Mouse (Mus musculus): ENCODE results near the gene Srp68. TPM values are rescaled to one million over a fixed set of nuclear protein-coding genes. Genes with fewer than 3 reads are reported as not detected.

Srp68 gene
- polyA plus RNA-seq, 1 experiment from 2014 or later = 53.2 TPM

DNA sequence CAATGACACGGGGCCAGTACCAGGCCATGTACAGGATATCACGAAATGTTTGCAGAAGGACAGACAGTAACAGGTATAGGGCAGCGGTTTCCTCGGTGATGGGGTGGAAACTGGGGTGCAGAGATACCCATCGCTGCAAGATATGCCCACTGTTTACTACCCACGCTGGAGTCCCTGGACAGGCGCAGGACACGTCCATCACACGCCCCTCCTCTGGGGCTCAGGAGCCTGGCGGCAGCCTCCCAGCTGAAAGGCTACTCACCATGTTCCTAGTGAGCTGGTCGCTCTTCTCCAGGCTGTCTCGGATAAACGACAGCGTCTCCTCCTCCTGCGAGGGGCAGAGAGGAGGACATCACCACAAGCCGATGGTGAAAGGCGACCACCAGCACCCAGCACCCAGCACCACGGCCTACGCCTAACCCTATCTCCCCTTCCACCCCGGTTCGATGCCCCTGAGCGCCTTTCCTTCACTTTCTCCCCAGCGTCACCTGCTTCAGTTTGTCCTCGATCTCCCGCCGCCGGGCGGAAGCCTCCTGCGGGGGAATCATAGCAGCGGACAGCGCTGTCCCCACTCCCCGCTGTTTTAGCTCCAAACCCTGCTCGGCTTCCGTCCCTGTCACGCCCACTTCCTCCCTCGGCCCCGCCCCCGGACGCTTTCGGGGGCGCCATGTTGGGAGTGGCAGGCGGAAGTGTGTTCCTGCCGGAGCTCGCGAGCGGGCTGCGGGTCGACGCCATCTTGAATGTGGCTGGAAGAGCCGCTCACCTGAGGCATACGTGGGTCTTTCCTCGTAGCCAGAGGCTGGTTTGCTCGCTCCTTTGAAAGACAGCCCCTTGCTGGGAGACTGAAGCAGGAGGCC lies 32.3 kb upstream of the Srp68 start:
- H3K27me3 ChIP-seq (replicated peaks; ENCODE audit: control insufficient read depth, insufficient read depth, low read length) = no peaks in the 10 kb centered on the region
- H3K9ac ChIP-seq (ENCODE audit: low read length) = peak overlapping the region; percentile 85
- H3K4me1 ChIP-seq (ENCODE audit: control insufficient read depth, insufficient read depth, low read length) = peaks cover 9% of the 10 kb centered on the region; the same call in 1 of the 2 replicates
- H3K4me3 ChIP-seq (ENCODE audit: low read depth, low read length) = peak overlapping the region; percentile 74
- H3K27ac ChIP-seq (ENCODE audit: low read depth, low read length) = peak overlapping the region; percentile 14; the same call in 1 of the 2 replicates
- ATAC-seq (peak; percentile 96), DNase-seq (ENCODE audit: low spot score) (peak; percentile 96)
- peak overlapping the region; percentile 90 for H3K4me2 ChIP-seq (ENCODE audit: low read length)
- no peaks in the 10 kb centered on the region for H3K9me3 ChIP-seq (replicated peaks; ENCODE audit: control insufficient read depth, low read length)
- 2% methylated on average over 50 of the region's 53 CpGs for WGBS
- peaks cover 38% of the 10 kb centered on the region for H3K36me3 ChIP-seq (ENCODE audit: control insufficient read depth, insufficient read depth, low read length)

DNA sequence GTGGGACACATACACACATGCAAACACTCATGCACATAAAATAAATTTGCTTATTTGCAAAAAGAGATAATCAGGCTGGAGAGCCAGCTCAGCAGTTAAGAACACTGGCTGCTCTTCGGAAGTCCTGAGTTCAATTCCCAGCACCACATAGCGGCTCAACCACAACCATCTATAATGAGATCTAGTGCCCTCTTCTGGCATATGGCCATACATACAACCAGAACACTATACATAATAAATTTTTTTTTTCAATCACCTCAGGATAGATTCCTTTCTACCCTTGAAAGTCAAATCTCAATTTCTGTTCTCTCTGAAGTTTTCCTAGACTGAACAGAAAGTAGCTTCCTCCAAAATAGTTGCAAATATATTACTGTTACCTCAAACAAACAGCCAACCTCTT lies 31.4 kb upstream of the Srp68 start:
- Histone ChIP-seq H3K9me3 (replicated peaks; ENCODE audit: control insufficient read depth, low read length) (no peaks in the 10 kb centered on the region), H3K4me2 (ENCODE audit: low read length) (peak overlapping the region; percentile 90), H3K36me3 (ENCODE audit: control insufficient read depth, insufficient read depth, low read length) (peaks cover 47% of the 10 kb centered on the region), H3K9ac (ENCODE audit: low read length) (no peak overlapping the region; the same call in 1 of the 2 replicates), H3K27me3 (replicated peaks; ENCODE audit: control insufficient read depth, insufficient read depth, low read length) (no peaks in the 10 kb centered on the region), H3K4me3 (ENCODE audit: low read depth, low read length) (peak overlapping the region; percentile 74), H3K4me1 (ENCODE audit: control insufficient read depth, insufficient read depth, low read length) (peaks cover 9% of the 10 kb centered on the region; the same call in 1 of the 2 replicates), H3K27ac (ENCODE audit: low read depth, low read length) (no peak overlapping the region)
- 99% methylated on average over 2 of the region's 2 CpGs for WGBS
- ATAC-seq (no peak), DNase-seq (ENCODE audit: low spot score) (no peak)

- WGBS = 86% methylated on average over 6 of the region's 6 CpGs
- Histone ChIP-seq H3K4me1 (ENCODE audit: control insufficient read depth, insufficient read depth, low read length) (no peaks in the 10 kb centered on the region), H3K27me3 (replicated peaks; ENCODE audit: control insufficient read depth, insufficient read depth, low read length) (no peaks in the 10 kb centered on the region), H3K4me2 (ENCODE audit: low read length) (no peak overlapping the region), H3K9me3 (replicated peaks; ENCODE audit: control insufficient read depth, low read length) (no peaks in the 10 kb centered on the region), H3K27ac (ENCODE audit: low read depth, low read length) (no peak overlapping the region), H3K9ac (ENCODE audit: low read length) (no peak overlapping the region), H3K4me3 (ENCODE audit: low read depth, low read length) (no peak overlapping the region), H3K36me3 (ENCODE audit: control insufficient read depth, insufficient read depth, low read length) (peaks cover 90% of the 10 kb centered on the region)
- DNase-seq (ENCODE audit: low spot score) (no peak), ATAC-seq (no peak)
Observed at GRCm38 (mm10) chr11:116298621-116299020, 24.6 kb upstream of the Srp68 start.

DNA sequence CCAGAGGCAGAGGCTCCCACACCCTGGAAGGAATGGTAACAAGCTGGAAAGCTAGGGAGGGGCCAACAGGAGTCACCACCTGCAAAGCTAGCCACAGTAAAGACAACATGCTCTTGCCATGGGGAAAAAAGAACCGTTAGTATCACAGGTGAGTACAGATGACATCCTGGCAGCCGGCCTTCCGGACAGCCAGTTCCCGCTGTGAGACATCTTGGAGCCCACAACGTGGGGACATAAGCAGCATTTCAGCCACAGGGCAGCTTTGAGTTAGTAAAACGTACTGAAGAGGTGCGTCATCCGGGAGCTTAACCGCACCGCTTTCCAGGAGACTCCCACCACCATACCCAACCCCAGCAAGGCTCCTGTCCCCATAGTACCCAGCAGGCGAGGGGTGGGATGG lies 24.2 kb upstream of the Srp68 start:
- no peak overlapping the region for H3K27ac ChIP-seq (ENCODE audit: low read depth, low read length)
- no peak for ATAC-seq
- H3K4me3 ChIP-seq (ENCODE audit: low read depth, low read length) = no peak overlapping the region
- H3K9ac ChIP-seq (ENCODE audit: low read length) = no peak overlapping the region
- H3K9me3 ChIP-seq (replicated peaks; ENCODE audit: control insufficient read depth, low read length) = no peaks in the 10 kb centered on the region
- peaks cover 88% of the 10 kb centered on the region for H3K36me3 ChIP-seq (ENCODE audit: control insufficient read depth, insufficient read depth, low read length)
- DNase-seq (ENCODE audit: low spot score) = no peak
- no peaks in the 10 kb centered on the region for H3K4me1 ChIP-seq (ENCODE audit: control insufficient read depth, insufficient read depth, low read length)
- H3K27me3 ChIP-seq (replicated peaks; ENCODE audit: control insufficient read depth, insufficient read depth, low read length) = no peaks in the 10 kb centered on the region
- no peak overlapping the region for H3K4me2 ChIP-seq (ENCODE audit: low read length)
- WGBS = 87% methylated on average over 11 of the region's 11 CpGs

DNA sequence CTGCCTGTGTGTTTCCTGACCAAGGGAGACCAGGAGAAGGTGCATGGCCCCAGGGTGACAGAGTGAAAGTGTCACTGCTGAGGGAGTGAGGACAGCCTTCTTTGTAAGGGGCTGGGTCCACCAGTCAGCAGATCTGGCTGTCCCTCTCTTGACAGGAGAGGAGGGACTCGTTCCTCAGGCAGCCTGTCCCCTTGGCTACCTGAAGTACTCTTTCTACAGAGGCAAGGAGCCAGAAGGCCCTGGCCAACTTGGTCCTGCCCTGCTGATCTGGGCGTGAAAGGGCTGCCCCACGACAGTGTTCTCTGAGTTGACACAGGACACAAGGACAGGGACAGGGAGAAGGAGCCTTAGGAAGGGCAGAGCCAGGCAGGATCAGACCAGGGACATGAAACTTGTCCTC lies 23.0 kb upstream of the Srp68 start:
- H3K36me3 ChIP-seq (ENCODE audit: control insufficient read depth, insufficient read depth, low read length) = peaks cover 87% of the 10 kb centered on the region
- H3K4me1 ChIP-seq (ENCODE audit: control insufficient read depth, insufficient read depth, low read length) = no peaks in the 10 kb centered on the region
- H3K4me3 ChIP-seq (ENCODE audit: low read depth, low read length) = no peak overlapping the region
- 79% methylated on average over 3 of the region's 3 CpGs for WGBS
- no peak overlapping the region for H3K27ac ChIP-seq (ENCODE audit: low read depth, low read length)
- no peak overlapping the region for H3K4me2 ChIP-seq (ENCODE audit: low read length)
- ATAC-seq (no peak), DNase-seq (ENCODE audit: low spot score) (no peak)
- H3K9me3 ChIP-seq (replicated peaks; ENCODE audit: control insufficient read depth, low read length) = no peaks in the 10 kb centered on the region
- H3K27me3 ChIP-seq (replicated peaks; ENCODE audit: control insufficient read depth, insufficient read depth, low read length) = no peaks in the 10 kb centered on the region
- H3K9ac ChIP-seq (ENCODE audit: low read length) = no peak overlapping the region

DNA sequence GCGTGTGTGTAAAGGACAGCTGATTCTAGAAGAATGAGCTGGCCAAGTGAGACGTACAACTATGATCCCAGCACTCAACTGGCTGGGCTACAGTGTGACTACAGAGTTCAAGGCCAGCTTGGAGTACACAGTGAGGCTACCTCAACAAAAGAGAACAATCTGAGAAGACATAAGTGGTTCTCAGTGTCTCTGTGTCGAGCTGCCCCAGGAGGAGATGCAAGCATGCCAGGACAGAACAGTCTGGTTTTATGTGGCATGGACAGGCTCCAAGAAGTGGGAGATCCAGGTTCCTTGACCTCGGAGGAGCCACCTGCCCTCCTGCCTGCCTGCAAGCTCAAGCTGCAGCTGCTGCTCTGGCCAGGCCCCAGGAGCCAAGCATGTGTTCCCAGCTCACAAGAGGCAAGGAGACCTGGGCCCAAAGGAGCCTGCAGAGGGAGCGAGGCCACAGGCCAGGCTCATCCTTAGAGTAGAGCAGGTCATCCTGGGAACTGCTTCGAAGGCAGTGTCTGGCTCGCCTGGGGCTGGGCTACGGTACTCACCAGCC lies 22.2 kb upstream of the Srp68 start:
- H3K27me3 ChIP-seq (replicated peaks; ENCODE audit: control insufficient read depth, insufficient read depth, low read length) = no peaks in the 10 kb centered on the region
- no peak for DNase-seq (ENCODE audit: low spot score)
- no peaks in the 10 kb centered on the region for H3K9me3 ChIP-seq (replicated peaks; ENCODE audit: control insufficient read depth, low read length)
- no peak overlapping the region for H3K9ac ChIP-seq (ENCODE audit: low read length)
- H3K4me3 ChIP-seq (ENCODE audit: low read depth, low read length) = no peak overlapping the region
- 88% methylated on average over 8 of the region's 8 CpGs for WGBS
- H3K4me2 ChIP-seq (ENCODE audit: low read length) = no peak overlapping the region
- peaks cover 84% of the 10 kb centered on the region for H3K36me3 ChIP-seq (ENCODE audit: control insufficient read depth, insufficient read depth, low read length)
- no peak for ATAC-seq
- H3K27ac ChIP-seq (ENCODE audit: low read depth, low read length) = no peak overlapping the region
- no peaks in the 10 kb centered on the region for H3K4me1 ChIP-seq (ENCODE audit: control insufficient read depth, insufficient read depth, low read length)

GRCm38 (mm10) chr11:116294319-116294718 lies 20.3 kb upstream of the Srp68 start:
- DNase-seq (ENCODE audit: low spot score) (peak; percentile 81), ATAC-seq (peak; percentile 57)
- WGBS = 37% methylated on average over 5 of the region's 5 CpGs
- peaks cover 83% of the 10 kb centered on the region for H3K36me3 ChIP-seq (ENCODE audit: control insufficient read depth, insufficient read depth, low read length)
- H3K27ac ChIP-seq (ENCODE audit: low read depth, low read length) = no peak overlapping the region
- H3K9me3 ChIP-seq (replicated peaks; ENCODE audit: control insufficient read depth, low read length) = no peaks in the 10 kb centered on the region
- no peak overlapping the region for H3K4me3 ChIP-seq (ENCODE audit: low read depth, low read length)
- no peak overlapping the region for H3K9ac ChIP-seq (ENCODE audit: low read length)
- no peaks in the 10 kb centered on the region for H3K27me3 ChIP-seq (replicated peaks; ENCODE audit: control insufficient read depth, insufficient read depth, low read length)
- H3K4me2 ChIP-seq (ENCODE audit: low read length) = no peak overlapping the region
- H3K4me1 ChIP-seq (ENCODE audit: control insufficient read depth, insufficient read depth, low read length) = no peaks in the 10 kb centered on the region

DNA sequence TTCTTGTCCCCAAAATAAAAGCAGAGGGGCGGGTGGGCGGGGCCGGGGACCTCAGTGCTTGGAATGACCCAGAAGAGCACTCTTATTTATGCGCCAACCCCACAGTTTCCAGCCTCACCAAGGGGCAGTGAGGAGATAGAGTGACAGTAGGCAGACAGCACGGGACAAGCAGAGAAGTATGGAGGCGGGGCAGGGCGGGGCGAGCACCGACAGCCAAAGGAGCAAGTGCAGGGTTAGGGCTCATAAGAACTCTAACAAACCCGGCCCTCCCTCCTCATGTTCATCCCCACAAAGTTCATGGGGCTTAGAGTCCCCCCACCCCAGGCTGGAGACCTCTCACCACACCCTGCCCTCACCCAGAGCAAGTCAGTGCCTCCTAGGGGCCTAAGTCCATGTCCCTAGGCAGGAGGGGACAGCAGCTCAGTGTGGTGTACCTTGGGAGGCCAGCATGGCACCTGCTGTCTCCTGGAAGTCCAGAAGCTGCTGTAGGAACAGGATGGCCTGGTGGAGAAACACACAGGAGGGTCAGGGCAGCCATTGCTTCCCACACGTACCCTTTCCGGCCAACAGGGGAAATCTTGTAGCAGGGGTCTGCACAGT lies 19.6 kb upstream of the Srp68 start:
- Histone ChIP-seq H3K4me1 (ENCODE audit: control insufficient read depth, insufficient read depth, low read length) (no peaks in the 10 kb centered on the region), H3K9me3 (replicated peaks; ENCODE audit: control insufficient read depth, low read length) (no peaks in the 10 kb centered on the region), H3K27me3 (replicated peaks; ENCODE audit: control insufficient read depth, insufficient read depth, low read length) (no peaks in the 10 kb centered on the region), H3K4me2 (ENCODE audit: low read length) (no peak overlapping the region), H3K36me3 (ENCODE audit: control insufficient read depth, insufficient read depth, low read length) (peaks cover 83% of the 10 kb centered on the region), H3K9ac (ENCODE audit: low read length) (no peak overlapping the region), H3K4me3 (ENCODE audit: low read depth, low read length) (no peak overlapping the region), H3K27ac (ENCODE audit: low read depth, low read length) (no peak overlapping the region)
- 0 out of 2 replicates have a peak, but pooled peaks have one; percentile 5 for ATAC-seq
- no peak for DNase-seq (ENCODE audit: low spot score)
- WGBS = 86% methylated on average over 12 of the region's 12 CpGs

DNA sequence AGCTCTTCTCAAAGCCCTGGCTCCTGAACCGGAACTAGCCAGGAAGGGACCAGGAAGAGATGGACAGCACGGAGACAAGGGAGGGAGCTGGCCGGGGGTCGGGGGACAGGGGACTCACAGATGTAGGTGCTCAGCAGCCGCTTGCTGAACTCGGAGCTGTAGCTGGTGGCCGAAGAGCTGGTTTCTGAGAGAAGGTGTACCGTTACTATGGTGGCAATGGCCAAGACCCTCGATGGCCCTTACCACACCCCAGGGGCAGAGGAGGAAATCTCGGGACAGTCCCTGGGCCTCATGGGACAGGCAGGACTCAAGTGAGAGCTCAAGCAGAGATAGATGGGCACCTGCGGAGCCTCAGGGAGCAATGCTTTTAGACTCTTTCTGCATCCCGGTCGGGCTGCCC lies 18.4 kb upstream of the Srp68 start:
- H3K9me3 ChIP-seq (replicated peaks; ENCODE audit: control insufficient read depth, low read length) = no peaks in the 10 kb centered on the region
- DNase-seq (ENCODE audit: low spot score) = no peak
- no peaks in the 10 kb centered on the region for H3K27me3 ChIP-seq (replicated peaks; ENCODE audit: control insufficient read depth, insufficient read depth, low read length)
- no peak overlapping the region for H3K4me2 ChIP-seq (ENCODE audit: low read length)
- H3K4me3 ChIP-seq (ENCODE audit: low read depth, low read length) = no peak overlapping the region
- H3K27ac ChIP-seq (ENCODE audit: low read depth, low read length) = no peak overlapping the region
- H3K9ac ChIP-seq (ENCODE audit: low read length) = no peak overlapping the region
- 93% methylated on average over 13 of the region's 13 CpGs for WGBS
- peaks cover 86% of the 10 kb centered on the region for H3K36me3 ChIP-seq (ENCODE audit: control insufficient read depth, insufficient read depth, low read length)
- H3K4me1 ChIP-seq (ENCODE audit: control insufficient read depth, insufficient read depth, low read length) = no peaks in the 10 kb centered on the region
- ATAC-seq = no peak

Measured in forebrain, embryonic 14.5 days (tissue).